Mouse (Mus musculus) midbrain, embryonic 16.5 days (tissue): ENCODE measurements around the gene Vmn2r6. TPM values are rescaled to one million over a fixed set of nuclear protein-coding genes. Genes with fewer than 3 reads are reported as not detected.
"Not testable (repeated sequence)": the region's sequence is repeated elsewhere in the genome, so short reads cannot be mapped to it uniquely, and the experiment has no call there.

Experiments
- ATAC-seq: fragments of 200-750 bp; cut with Nextera tagmentation; 2 replicates; pipeline ENCODE4 v1.8.0; 2017; ENCODE audit warnings: moderate TSS enrichment
- H3K27ac ChIP-seq: fragments of 300-500 bp; sonication (generic); 2 replicates; pipeline ENCODE4 v1.5.1; 2014; ENCODE audit warnings: mild to moderate bottlenecking, low read length, mixed read lengths
- H3K27me3 ChIP-seq: fragments of 300-500 bp; sonication (generic); 2 replicates; pipeline ENCODE4 v1.6.1; 2014; ENCODE audit warnings: low read depth, low read length, mixed read lengths; ENCODE audit not compliant: control insufficient read depth, insufficient read depth
- H3K36me3 ChIP-seq: fragments of 300-500 bp; sonication (generic); 2 replicates; pipeline ENCODE4 v1.6.1; 2014; ENCODE audit warnings: mild to moderate bottlenecking, low read length, moderate library complexity, mixed read lengths; ENCODE audit not compliant: control insufficient read depth, insufficient read depth
- H3K4me1 ChIP-seq: fragments of 300-500 bp; sonication (generic); 2 replicates; pipeline ENCODE4 v1.6.1; 2014; ENCODE audit warnings: mild to moderate bottlenecking, low read length, mixed read lengths; ENCODE audit not compliant: control insufficient read depth, insufficient read depth
- H3K4me2 ChIP-seq: fragments of 300-500 bp; sonication (generic); 2 replicates; pipeline ENCODE4 v1.6.1; 2014; ENCODE audit warnings: mild to moderate bottlenecking, low read length, mixed read lengths
- H3K4me3 ChIP-seq: fragments of 300-500 bp; sonication (generic); 2 replicates; pipeline ENCODE4 v1.5.1; 2014; ENCODE audit warnings: low read depth, mild to moderate bottlenecking, low read length, moderate library complexity, mixed read lengths
- H3K9ac ChIP-seq: fragments of 300-500 bp; sonication (generic); 2 replicates; pipeline ENCODE4 v1.6.1; 2014; ENCODE audit warnings: low read depth, low read length, mixed read lengths
- H3K9me3 ChIP-seq: fragments of 300-500 bp; sonication (generic); replicated peaks from 2 replicates; pipeline ENCODE4 v1.6.1; 2014; ENCODE audit warnings: mild to moderate bottlenecking, low read length, mixed read lengths; ENCODE audit not compliant: control insufficient read depth, poor library complexity, severe bottlenecking
- WGBS: fragments of 180-500 bp; shearing (Covaris S2); extraction: QIAGEN DNeasy Blood & Tissue Kit; methylation state at CpG from one replicate; pipeline ENCODE4 v1.1.7; 2014; 5-methylcytosine and 5-hydroxymethylcytosine counted together
- polyA plus RNA-seq: library from polyadenylated mRNA; unstranded; fragments of >200 nt; fragmentation: Nextera tagmentation; extraction: Ambion mirVana; gene quantifications from 2 replicates; pipeline ENCODE4 v1.2.1, GENCODE M21; 2015

Gene Vmn2r6
- not detected in 2 replicates for polyA plus RNA-seq

DNA sequence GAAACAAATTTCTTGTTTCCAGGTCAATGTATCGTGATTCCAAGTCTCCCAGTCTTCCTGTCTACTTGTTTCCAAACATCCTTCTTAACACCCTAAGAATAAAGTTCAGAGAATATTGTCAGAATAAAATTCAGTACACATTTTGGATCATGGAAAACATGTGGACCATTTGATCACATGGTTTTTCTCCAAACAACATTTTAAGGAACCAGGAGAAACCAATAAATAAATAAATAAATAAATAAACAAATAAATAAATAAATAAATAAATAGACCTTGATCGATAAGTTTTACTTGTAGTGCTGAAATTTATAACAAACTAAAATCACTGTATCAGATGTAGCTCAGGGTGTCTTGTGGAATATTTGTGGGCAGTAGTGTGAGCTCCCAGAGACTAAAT is at the start of gene Vmn2r6:
Vmn2r6 (minus strand) TSS at position 101 of the 400 bp plus-strand sequence.
- 93% methylated on average over 2 of the region's 2 CpGs for WGBS
- not testable (repeated sequence) for ATAC-seq, H3K27me3 ChIP-seq, H3K4me3 ChIP-seq, H3K9me3 ChIP-seq, H3K9ac ChIP-seq, H3K36me3 ChIP-seq, H3K4me1 ChIP-seq, H3K4me2 ChIP-seq, H3K27ac ChIP-seq

DNA sequence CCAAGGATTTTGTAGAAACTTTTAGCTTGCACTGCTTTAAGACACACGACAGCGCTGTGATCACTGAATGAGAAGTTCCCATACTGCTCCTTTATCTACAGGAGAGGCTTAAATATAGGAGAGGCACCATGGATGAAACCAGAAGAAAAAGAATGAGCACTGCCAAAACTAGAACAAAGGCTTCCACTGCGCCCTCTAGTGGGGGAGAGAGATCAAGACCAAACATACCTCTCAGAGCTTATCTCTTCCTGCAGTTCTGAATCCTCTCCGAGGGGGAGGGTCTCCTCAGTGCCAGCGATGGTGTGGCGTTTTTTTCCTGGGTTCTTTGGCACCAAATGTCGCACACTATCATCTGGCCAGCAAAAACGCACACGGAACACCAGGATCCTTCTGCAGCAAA is 22.0 kb upstream of the Vmn2r6 start:
- Histone ChIP-seq H3K9ac (no peak overlapping the region), H3K4me1 (no peaks in the 10 kb centered on the region), H3K27ac (no peak overlapping the region), H3K9me3 (no peaks in the 10 kb centered on the region), H3K27me3 (no peaks in the 10 kb centered on the region), H3K36me3 (no peaks in the 10 kb centered on the region), H3K4me3 (no peak overlapping the region), H3K4me2 (no peak overlapping the region)
- WGBS = 65% methylated on average over 9 of the region's 9 CpGs
- no peak for ATAC-seq

DNA sequence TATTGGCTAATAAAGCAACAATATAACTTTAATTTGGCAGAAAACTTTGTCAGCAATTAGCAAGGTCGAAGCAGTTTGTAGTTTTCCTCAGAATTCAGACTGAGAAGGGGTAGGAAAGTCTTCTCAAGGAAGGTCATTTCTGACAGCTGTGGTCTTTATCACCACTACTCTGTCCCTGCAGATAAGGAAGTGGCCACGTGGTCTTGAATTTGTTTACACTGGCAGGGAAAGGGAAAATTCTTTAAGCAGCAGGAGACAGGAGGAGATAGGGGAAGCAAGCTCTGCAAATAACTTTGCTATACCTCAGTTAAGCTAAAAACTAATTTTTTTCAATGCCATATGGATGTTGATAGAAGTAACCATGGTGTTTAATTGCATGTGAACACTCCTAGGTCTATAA is 3.2 kb upstream of the Vmn2r6 start:
- not testable (repeated sequence) for H3K27me3 ChIP-seq, H3K4me3 ChIP-seq, H3K4me2 ChIP-seq, H3K9me3 ChIP-seq, H3K27ac ChIP-seq, H3K9ac ChIP-seq, H3K36me3 ChIP-seq, ATAC-seq, H3K4me1 ChIP-seq
- WGBS = 63% methylated on average over 2 of the region's 2 CpGs

DNA sequence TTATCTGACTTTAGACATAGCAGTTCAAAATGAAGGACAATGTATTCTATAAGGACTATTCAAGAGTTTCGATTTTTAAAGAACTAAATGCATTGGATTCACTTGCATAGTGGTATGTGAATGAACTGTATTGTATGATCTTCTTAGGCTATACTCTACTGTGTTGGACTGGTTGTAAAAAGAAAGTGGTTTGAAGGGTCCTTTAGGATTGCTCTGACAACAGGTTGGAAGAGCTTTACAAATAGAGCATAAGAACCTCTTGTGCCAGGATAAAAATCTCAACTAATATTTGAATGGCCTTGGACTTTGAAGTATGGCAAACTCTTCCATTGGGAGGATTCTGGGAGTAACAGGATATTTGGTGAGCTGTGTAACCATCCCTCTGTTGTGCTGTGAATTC is 42.0 kb downstream of the Vmn2r6 start:
- not testable (repeated sequence) for H3K9me3 ChIP-seq, H3K4me3 ChIP-seq, H3K36me3 ChIP-seq, H3K4me1 ChIP-seq, H3K9ac ChIP-seq, ATAC-seq, H3K27me3 ChIP-seq, H3K27ac ChIP-seq, H3K4me2 ChIP-seq
- 95% methylated on average over 1 of the region's 1 CpGs for WGBS

DNA sequence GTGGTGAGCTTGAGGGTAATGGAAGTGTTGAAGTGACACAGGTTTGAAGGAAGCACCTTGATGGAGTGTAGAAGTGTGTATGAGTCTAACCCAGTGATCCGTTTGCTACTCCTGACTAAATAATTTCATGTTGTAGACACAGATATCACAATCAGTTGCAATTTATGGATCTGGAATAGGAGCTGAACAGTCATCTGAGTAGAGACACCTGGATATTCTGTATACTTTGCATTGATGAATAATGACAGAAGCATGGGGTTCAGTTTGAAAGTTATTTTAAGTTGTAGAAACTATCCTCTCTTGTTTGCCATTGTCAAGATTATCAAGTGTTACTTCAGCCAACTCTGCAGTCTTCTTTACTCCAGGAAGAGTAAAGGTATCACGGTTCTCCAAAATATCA is 55.9 kb downstream of the Vmn2r6 start, which contains the start of gene Vmn2r5:
Vmn2r5 (minus strand) TSS at position 101 of the 400 bp plus-strand sequence.
- WGBS = no CpG with 5 or more reads among the region's 2 CpGs
- ATAC-seq, H3K4me2 ChIP-seq: not testable (repeated sequence)

More for the DNA sequence above, 55.9 kb downstream of the Vmn2r6 start, which contains the start of gene Vmn2r5:
- H3K9ac ChIP-seq, H3K4me3 ChIP-seq, H3K4me1 ChIP-seq, H3K36me3 ChIP-seq, H3K27ac ChIP-seq, H3K27me3 ChIP-seq, H3K9me3 ChIP-seq: not testable (repeated sequence)

Other genes starting within 250 kb of the Vmn2r6 start
- not detected in 2 replicates for gene Vmn2r4, start 150.5 kb downstream of the Vmn2r6 start, polyA plus RNA-seq
- not detected in 2 replicates for gene Vmn2r5, start 56.0 kb downstream of the Vmn2r6 start, polyA plus RNA-seq